In genomic region chr3:57932657-57933539, GRCm38 (mm10) we compare ENCODE assay signal across 20 mouse cellular contexts.
A peak's percentile ranks its signal among the peaks of the same experiment; 100 is the strongest.
DNase-seq lines count a peak whose midpoint lies in the region; ATAC-seq and TF ChIP-seq lines count a peak whose summit lies in the region.
"Had no signal": no experiment of that assay in that cellular context is flagged by ENCODE, and none has a peak within 500 bp of the region (broad histone marks: within the 10 kb centered on the region; RNA-seq: fewer than 3 reads in every experiment).

No protein-coding gene starts in this region.

- peak; percentile 17 for DNase-seq in forebrain, postnatal 0 days
- DNase-seq in midbrain, embryonic 10.5 days (ENCODE audit: low spot score): no peak
- peak; percentile 36 for DNase-seq in brain, embryonic 14.5 days (ENCODE audit: low read depth)
- DNase-seq: adrenal gland, adult 2 months; adrenal gland, postnatal 10 days; adrenal gland, postnatal 25 days; cerebellum, adult 11-12 months; cerebellum, adult 2 months; cerebellum, adult 9-10 months; cerebellum, postnatal 10 days; cerebellum, postnatal 25 days had no signal

- WGBS in forebrain, postnatal 0 days: 72% methylated on average over 3 of the region's 3 CpGs
- WGBS in forebrain, embryonic 15.5 days: 80% methylated on average over 3 of the region's 3 CpGs
- WGBS in midbrain, embryonic 13.5 days: 81% methylated on average over 3 of the region's 3 CpGs
- WGBS in midbrain, embryonic 10.5 days: 86% methylated on average over 3 of the region's 3 CpGs

- no peak overlapping the region for H3K27ac ChIP-seq in forebrain, postnatal 0 days (ENCODE audit: low read depth, low read length)
- no peak overlapping the region for H3K27ac ChIP-seq in forebrain, embryonic 15.5 days (replicated peaks)
- H3K27ac ChIP-seq in midbrain, embryonic 13.5 days: no peak overlapping the region
- H3K27ac ChIP-seq in midbrain, embryonic 10.5 days (replicated peaks): no peak overlapping the region
- H3K27ac ChIP-seq: embryonic facial prominence, embryonic 10.5 days; embryonic facial prominence, embryonic 12.5 days had no signal

- no peak overlapping the region for H3K9ac ChIP-seq in forebrain, postnatal 0 days
- H3K9ac ChIP-seq in forebrain, embryonic 15.5 days (replicated peaks): no peak overlapping the region
- H3K9ac ChIP-seq in midbrain, embryonic 13.5 days (replicated peaks): no peak overlapping the region
- H3K9ac ChIP-seq: embryonic facial prominence, embryonic 12.5 days had no signal

- H3K4me1 ChIP-seq in forebrain, postnatal 0 days (ENCODE audit: insufficient read depth): no peaks in the 10 kb centered on the region
- H3K4me1 ChIP-seq in forebrain, embryonic 15.5 days: no peaks in the 10 kb centered on the region
- no peaks in the 10 kb centered on the region for H3K4me1 ChIP-seq in midbrain, embryonic 13.5 days (replicated peaks)
- no peaks in the 10 kb centered on the region for H3K4me1 ChIP-seq in midbrain, embryonic 10.5 days

- no peak overlapping the region for H3K4me3 ChIP-seq in forebrain, postnatal 0 days (ENCODE audit: low read depth, low read length)
- no peak overlapping the region for H3K4me3 ChIP-seq in forebrain, embryonic 15.5 days
- no peak overlapping the region for H3K4me3 ChIP-seq in midbrain, embryonic 13.5 days (replicated peaks)
- no peak overlapping the region for H3K4me3 ChIP-seq in midbrain, embryonic 10.5 days
- H3K4me3 ChIP-seq: embryonic facial prominence, embryonic 10.5 days; embryonic facial prominence, embryonic 12.5 days had no signal

- no peak for TF ChIP-seq CTCF in forebrain, postnatal 0 days (IDR thresholded peaks at IDR 0.05; ENCODE audit: low read depth)
- TF ChIP-seq CTCF in brain, embryonic 14.5 days (IDR thresholded peaks at IDR 0.05; ENCODE audit: borderline replicate concordance, extremely low read depth, insufficient read depth, insufficient read length): no peak

- TF ChIP-seq POLR2A in brain, embryonic 14.5 days (IDR thresholded peaks at IDR 0.05; ENCODE audit: borderline replicate concordance, extremely low read depth, insufficient read depth, insufficient read length, poor library complexity, severe bottlenecking): no peak

- no peaks in the 10 kb centered on the region for H3K9me3 ChIP-seq in forebrain, postnatal 0 days (ENCODE audit: low read length)
- H3K9me3 ChIP-seq in forebrain, embryonic 15.5 days: no peaks in the 10 kb centered on the region
- H3K9me3 ChIP-seq in midbrain, embryonic 13.5 days: no peaks in the 10 kb centered on the region; the same call in 1 of the 2 replicates
- no peaks in the 10 kb centered on the region for H3K9me3 ChIP-seq in midbrain, embryonic 10.5 days (replicated peaks)
- H3K9me3 ChIP-seq: embryonic facial prominence, embryonic 10.5 days; embryonic facial prominence, embryonic 12.5 days; G1E had no signal

- no peak overlapping the region for H3K4me2 ChIP-seq in forebrain, postnatal 0 days (ENCODE audit: low read depth)
- no peak overlapping the region for H3K4me2 ChIP-seq in forebrain, embryonic 15.5 days (replicated peaks)
- H3K4me2 ChIP-seq in midbrain, embryonic 13.5 days (replicated peaks): no peak overlapping the region
- H3K4me2 ChIP-seq: embryonic facial prominence, embryonic 12.5 days had no signal

- no peaks in the 10 kb centered on the region for H3K27me3 ChIP-seq in forebrain, postnatal 0 days (ENCODE audit: insufficient read depth, low read length)
- H3K27me3 ChIP-seq in forebrain, embryonic 15.5 days: no peaks in the 10 kb centered on the region
- no peaks in the 10 kb centered on the region for H3K27me3 ChIP-seq in midbrain, embryonic 13.5 days
- no peaks in the 10 kb centered on the region for H3K27me3 ChIP-seq in midbrain, embryonic 10.5 days (ENCODE audit: low read depth, poor library complexity, severe bottlenecking)
- H3K27me3 ChIP-seq: embryonic facial prominence, embryonic 12.5 days; Patski had no signal

- H3K36me3 ChIP-seq in forebrain, postnatal 0 days (ENCODE audit: insufficient read depth): no peaks in the 10 kb centered on the region
- H3K36me3 ChIP-seq in forebrain, embryonic 15.5 days: no peaks in the 10 kb centered on the region
- H3K36me3 ChIP-seq in midbrain, embryonic 13.5 days: no peaks in the 10 kb centered on the region
- no peaks in the 10 kb centered on the region for H3K36me3 ChIP-seq in midbrain, embryonic 10.5 days
- H3K36me3 ChIP-seq: embryonic facial prominence, embryonic 10.5 days; embryonic facial prominence, embryonic 12.5 days; G1E had no signal

- ATAC-seq in forebrain, postnatal 0 days: peak; percentile 51; the same call in 1 of the 2 replicates
- ATAC-seq in forebrain, embryonic 15.5 days (replicated peaks): no peak
- ATAC-seq in midbrain, embryonic 13.5 days: 0 out of 2 replicates have a peak, but pooled peaks have one; percentile 34
- ATAC-seq in megakaryocyte progenitor cell, adult 5-6 weeks (replicated peaks; ENCODE audit: poor library complexity): no peak
- ATAC-seq: activated CD4-positive, CD25-positive, alpha-beta regulatory T cell, adult 4 months; forebrain, embryonic 16.5 days; Patski had no signal

Comparison
In these comparisons a context has a peak if more than half of its experiments do, and no peak if none do; other contexts are left out.
1. ATAC-seq: peak in forebrain, postnatal 0 days (single experiment) and midbrain, embryonic 13.5 days (single experiment); none in forebrain, embryonic 15.5 days (single experiment) and megakaryocyte progenitor cell, adult 5-6 weeks (single experiment).